Comparison of ENCODE assay signal across 8 mouse cellular contexts in the genomic region with DNA sequence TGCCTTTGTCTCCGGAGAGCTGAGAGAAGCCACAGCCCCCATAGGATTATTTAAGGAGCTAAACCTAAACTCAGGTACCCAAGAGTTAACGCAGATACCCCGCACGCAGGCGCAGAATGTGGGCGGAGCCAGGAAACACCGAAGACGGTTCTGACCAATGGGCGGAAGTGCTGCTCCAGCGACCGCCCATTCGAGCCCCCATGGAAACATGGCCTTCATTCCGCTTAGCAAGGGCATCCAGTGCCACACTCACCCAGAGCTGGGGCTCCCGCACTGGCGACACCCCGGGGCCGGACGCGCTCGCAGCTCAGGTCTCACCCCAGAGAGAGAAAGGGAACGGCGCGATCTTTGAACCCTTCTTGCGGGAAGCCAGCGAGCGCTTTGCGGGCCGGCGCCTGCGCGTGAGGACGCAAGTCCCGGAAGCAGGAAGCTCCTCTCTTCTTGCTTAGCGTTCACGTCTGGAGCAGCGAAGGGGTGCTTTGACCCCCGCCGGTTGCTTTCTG. TPM values are rescaled to one million over a fixed set of nuclear protein-coding genes. Genes with fewer than 3 reads are reported as not detected.
A peak's percentile ranks its signal among the peaks of the same experiment; 100 is the strongest.
DNase-seq lines count a peak whose midpoint lies in the region; ATAC-seq and TF ChIP-seq lines count a peak whose summit lies in the region.

Gene Rwdd2b (minus strand): TSS at position 390 of the 503 bp plus-strand sequence.

- in situ Hi-C loops in Patski (cut with MboI; ENCODE audit: low pct_unique_long_range_greater_than_20kb): no loop called here

- CTCF ChIA-PET in Patski (lab: Charles Lee): interaction anchor here (1.6 to 2.2 kb wide), 2 partner anchors 8 to 9 kb away, joined by 3 to 9 read pairs; partner anchors contain the start of gene Ltn1

- peak within 1 kb of the TSS; percentile 80 for H3K4me2 ChIP-seq in hindbrain, embryonic 13.5 days

- no peaks in the 10 kb centered on the region for H3K9me3 ChIP-seq in hindbrain, embryonic 13.5 days

- POLR2A ChIA-PET in Patski (lab: Charles Lee): interaction anchor here (1.2 to 2.8 kb wide), 3 partner anchors 9 to 55 kb away, joined by 3 to 9 read pairs (median 4); partner anchors contain the start of gene Usp16

- under 1% methylated on average over 38 of the region's 38 CpGs for WGBS in hindbrain, embryonic 13.5 days

- peaks cover 19% of the 10 kb centered on the region for H3K4me1 ChIP-seq in hindbrain, embryonic 13.5 days (replicated peaks)

- DNase-seq in Patski (ENCODE audit: low read depth, low spot score): peak; percentile 53
- peak; percentile 94 to 95 for DNase-seq in cerebellum, postnatal 14 days
- peak; percentile 86 to 93 for DNase-seq in frontal cortex, postnatal 14 days (ENCODE audit: low spot score in 2 of 2)
- DNase-seq in layer of hippocampus, postnatal 25 days (ENCODE audit: extremely low spot score in 1 of 2, low spot score in 1 of 2): peak; percentile 84 to 93
- peak; percentile 95 for DNase-seq in lung, postnatal 25 days (ENCODE audit: low spot score)
- DNase-seq in retina, embryonic 14.5 days (ENCODE audit: low spot score): peak; percentile 89
- DNase-seq in thymus, postnatal 4 days: peak; percentile 97

- peak within 1 kb of the TSS; percentile 97 for H3K27ac ChIP-seq in hindbrain, embryonic 13.5 days

- H3K27me3 ChIP-seq in Patski: no peaks in the 10 kb centered on the region
- H3K27me3 ChIP-seq in hindbrain, embryonic 13.5 days: peaks cover 9% of the 10 kb centered on the region; the same call in 1 of the 2 replicates

- H3K4me3 ChIP-seq in hindbrain, embryonic 13.5 days: peak within 1 kb of the TSS; percentile 71

- H3K9ac ChIP-seq in hindbrain, embryonic 13.5 days: peak within 1 kb of the TSS; percentile 86

- TF ChIP-seq CTCF in Patski (IDR thresholded peaks at IDR 0.05): no peak

- peaks cover 9% of the 10 kb centered on the region; the same call in 1 of the 2 replicates for H3K36me3 ChIP-seq in hindbrain, embryonic 13.5 days

- peak; percentile 91 for ATAC-seq in Patski
- ATAC-seq in hindbrain, embryonic 13.5 days (ENCODE audit: low FRiP score): peak; percentile 97

RNA-seq across cellular contexts. Expression of gene Rwdd2b, which starts in this region (rescaled TPM):
- 8.0 TPM for polyA plus RNA-seq in Patski (2021)
- 12.9 and 15.0 TPM in 2 replicates for polyA plus RNA-seq in hindbrain, embryonic 13.5 days (2015; fragmentation: Nextera tagmentation; extraction: Ambion mirVana)
- 10 to 100 TPM; 10.6 to 11.7 TPM for total RNA-seq in layer of hippocampus, postnatal 25 days (2021)

Comparison
In these comparisons a context has a peak if more than half of its experiments do, and no peak if none do; other contexts are left out.
1. Peak in every context shown above with its lines: DNase-seq, ATAC-seq, H3K4me3 ChIP-seq and H3K27ac ChIP-seq.